8 mouse cellular contexts compared by ENCODE assay signal in the genomic region with DNA sequence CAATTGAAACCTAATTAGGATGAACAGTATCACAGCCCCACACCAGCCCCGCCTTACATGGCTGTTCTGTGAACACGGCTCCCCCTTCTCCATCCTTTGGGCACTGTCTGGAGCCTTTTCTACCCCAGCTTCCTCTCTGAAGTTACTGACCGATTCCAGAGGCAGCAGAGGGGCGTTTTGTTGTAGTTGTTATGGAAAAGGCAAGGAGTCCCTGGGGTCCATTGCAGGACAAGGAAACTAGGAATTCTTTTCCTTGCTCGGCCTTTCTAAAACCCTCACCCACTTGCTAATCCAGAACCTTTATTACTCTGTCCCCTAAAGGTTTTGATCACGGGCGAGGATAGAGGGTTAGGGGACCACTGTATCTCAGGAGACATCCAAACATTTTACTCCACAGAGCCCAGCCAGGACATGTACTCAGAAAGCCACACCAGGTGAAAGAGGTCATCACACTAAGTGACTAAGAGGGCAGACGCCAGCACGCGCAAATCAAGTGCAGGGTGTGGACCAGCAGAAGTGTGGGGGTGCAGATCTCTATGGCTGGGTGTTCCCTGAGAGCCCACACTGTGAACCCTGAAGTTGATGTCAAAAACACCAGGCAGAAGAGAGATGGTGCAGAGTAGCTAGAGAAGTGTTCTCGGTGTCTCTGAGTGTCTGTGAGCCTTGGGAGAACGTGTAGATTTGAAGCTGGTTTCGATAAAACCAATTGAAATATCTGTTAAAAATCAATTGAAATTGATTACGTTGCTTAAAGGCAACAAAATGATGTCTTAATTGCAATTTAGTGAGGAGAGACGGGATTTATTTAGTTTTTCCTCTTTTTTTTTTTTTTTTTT. TPM values are rescaled to one million over a fixed set of nuclear protein-coding genes. Genes with fewer than 3 reads are reported as not detected.
DNase-seq lines count a peak whose midpoint lies in the region; ATAC-seq and TF ChIP-seq lines count a peak whose summit lies in the region.

No protein-coding gene starts in this region.

- H3K9ac ChIP-seq in forebrain, postnatal 0 days, result peak overlapping the region; percentile 44

- H3K4me2 ChIP-seq in forebrain, postnatal 0 days (ENCODE audit: low read depth), result peak overlapping the region; percentile 52

- H3K27me3 ChIP-seq in kidney, adult 2 months (replicated peaks; ENCODE audit: control insufficient read depth, insufficient read depth, low read length), result no peaks in the 10 kb centered on the region
- H3K27me3 ChIP-seq in forebrain, postnatal 0 days (ENCODE audit: insufficient read depth, low read length), result no peaks in the 10 kb centered on the region
- no peaks in the 10 kb centered on the region for H3K27me3 ChIP-seq in midbrain, embryonic 10.5 days (ENCODE audit: low read depth, poor library complexity, severe bottlenecking)

- no peak for ATAC-seq in forebrain, postnatal 0 days

- TF ChIP-seq CTCF in kidney, adult 2 months (conservative IDR thresholded peaks at IDR 0.05; ENCODE audit: insufficient read depth, insufficient read length, low read depth, low read length), result no peak
- no peak for TF ChIP-seq CTCF in forebrain, postnatal 0 days (IDR thresholded peaks at IDR 0.05; ENCODE audit: low read depth)

- no peaks in the 10 kb centered on the region; the same call in 1 of the 2 replicates for H3K4me1 ChIP-seq in kidney, adult 2 months (ENCODE audit: control insufficient read depth, insufficient read depth, low read length)
- H3K4me1 ChIP-seq in forebrain, postnatal 0 days (ENCODE audit: insufficient read depth), result no peaks in the 10 kb centered on the region
- peaks cover 15% of the 10 kb centered on the region for H3K4me1 ChIP-seq in midbrain, embryonic 10.5 days

- peak overlapping the region; percentile 36 for H3K4me3 ChIP-seq in kidney, adult 2 months (ENCODE audit: insufficient read depth, low read depth, low read length)
- H3K4me3 ChIP-seq in forebrain, postnatal 0 days (ENCODE audit: low read depth, low read length), result peak overlapping the region; percentile 61
- peak overlapping the region; percentile 66 for H3K4me3 ChIP-seq in midbrain, embryonic 10.5 days

- DNase-seq in kidney, adult 2 months, result peak; percentile 14
- no peak for DNase-seq in kidney, adult 11 months
- peak; percentile 52 for DNase-seq in brain, adult 2 months (ENCODE audit: low read depth, low spot score)
- DNase-seq in forebrain, postnatal 0 days, result peak; percentile 47
- DNase-seq in kidney, postnatal 4 days, result peak; percentile 13 to 24
- DNase-seq in midbrain, embryonic 10.5 days (ENCODE audit: low spot score), result peak; percentile 45
- no peak for DNase-seq in MN1 (ENCODE audit: low spot score)
- no peak for DNase-seq in ovary, postnatal 14 days (ENCODE audit: low spot score)

- H3K9me3 ChIP-seq in forebrain, postnatal 0 days (ENCODE audit: low read length), result no peaks in the 10 kb centered on the region
- no peaks in the 10 kb centered on the region for H3K9me3 ChIP-seq in midbrain, embryonic 10.5 days (replicated peaks)

- no peak for TF ChIP-seq POLR2A in kidney, adult 2 months (IDR thresholded peaks at IDR 0.05; ENCODE audit: low read depth, low read length)

- WGBS in kidney, adult 2 months, result 35% methylated on average over 15 of the region's 15 CpGs
- 7% methylated on average over 15 of the region's 15 CpGs for WGBS in forebrain, postnatal 0 days
- WGBS in midbrain, embryonic 10.5 days, result 18% methylated on average over 15 of the region's 15 CpGs

- H3K36me3 ChIP-seq in kidney, adult 2 months (ENCODE audit: control insufficient read depth, insufficient read depth, low read length), result no peaks in the 10 kb centered on the region
- H3K36me3 ChIP-seq in forebrain, postnatal 0 days (ENCODE audit: insufficient read depth), result no peaks in the 10 kb centered on the region
- no peaks in the 10 kb centered on the region for H3K36me3 ChIP-seq in midbrain, embryonic 10.5 days

- no peak overlapping the region for H3K27ac ChIP-seq in kidney, adult 2 months (ENCODE audit: insufficient read depth, low read depth, low read length)
- peak overlapping the region; percentile 71 for H3K27ac ChIP-seq in forebrain, postnatal 0 days (ENCODE audit: low read depth, low read length)
- H3K27ac ChIP-seq in midbrain, embryonic 10.5 days (replicated peaks), result peak overlapping the region; percentile 57

RNA-seq across cellular contexts. Expression of a gene that starts 9.1 kb away (rescaled TPM):
- 0.15 and 0.31 TPM in 2 replicates for polyA plus RNA-seq in kidney, adult 2 months (2012; rRNA removed)
- total RNA-seq in forebrain, postnatal 0 days (2014; rRNA removed), result 0.08 and 0.24 TPM in 2 replicates
- polyA plus RNA-seq in forebrain, postnatal 0 days (2015; fragmentation: Nextera tagmentation; extraction: Ambion mirVana), result 0.24 TPM in 1 of 2 replicates, not detected in the other
- not detected in 2 replicates for polyA plus RNA-seq in midbrain, embryonic 10.5 days (2016; fragmentation: Nextera tagmentation; extraction: Ambion mirVana)

RNA-seq across cellular contexts. Expression of a gene that starts 28.0 kb away (rescaled TPM):
- polyA plus RNA-seq in kidney, adult 2 months (2012; rRNA removed), result 0.23 TPM in 1 of 2 replicates, not detected in the other
- total RNA-seq in forebrain, postnatal 0 days (2014; rRNA removed), result not detected in 2 replicates
- not detected in 2 replicates for polyA plus RNA-seq in forebrain, postnatal 0 days (2015; fragmentation: Nextera tagmentation; extraction: Ambion mirVana)
- polyA plus RNA-seq in midbrain, embryonic 10.5 days (2016; fragmentation: Nextera tagmentation; extraction: Ambion mirVana), result not detected in 2 replicates

RNA-seq across cellular contexts. Expression of a gene that starts 28.0 kb away (rescaled TPM):
- 0.03 and 0.11 TPM in 2 replicates for polyA plus RNA-seq in kidney, adult 2 months (2012; rRNA removed)
- not detected in 2 replicates for total RNA-seq in forebrain, postnatal 0 days (2014; rRNA removed)
- polyA plus RNA-seq in forebrain, postnatal 0 days (2015; fragmentation: Nextera tagmentation; extraction: Ambion mirVana), result not detected in 2 replicates
- polyA plus RNA-seq in midbrain, embryonic 10.5 days (2016; fragmentation: Nextera tagmentation; extraction: Ambion mirVana), result not detected in 2 replicates

Comparison
In these comparisons a context has a peak if more than half of its experiments do, and no peak if none do; other contexts are left out.
1. DNase-seq: peak in kidney, adult 2 months (single experiment), brain, adult 2 months (single experiment), forebrain, postnatal 0 days (single experiment), kidney, postnatal 4 days (2 of 2) and midbrain, embryonic 10.5 days (single experiment); none in kidney, adult 11 months (single experiment), MN1 (single experiment) and ovary, postnatal 14 days (single experiment).
2. Peak in every context shown above with its lines, with median percentiles within 50 percentile points of each other: H3K4me3 ChIP-seq.